Mouse (Mus musculus): Measurements from ENCODE around the gene Wasf1. TPM values are rescaled to one million over a fixed set of nuclear protein-coding genes. Genes with fewer than 3 reads are reported as not detected.

The Wasf1 gene
- polyA plus RNA-seq, 1 experiment from 2014 or later = 9.8 TPM

GRCm38 (mm10) chr10:40856703-40857102 is 26.6 kb upstream of the Wasf1 start:
- ATAC-seq (ENCODE audit: low read depth) = no peak
- Histone ChIP-seq H3K4me3 (ENCODE audit: low read length) (no peak overlapping the region), H3K9me3 (ENCODE audit: control insufficient read depth, low read length) (no peaks in the 10 kb centered on the region), H3K4me2 (ENCODE audit: low read depth, low read length) (no peak overlapping the region), H3K27me3 (ENCODE audit: control insufficient read depth, insufficient read depth, low read depth, low read length) (no peaks in the 10 kb centered on the region), H3K4me1 (replicated peaks; ENCODE audit: control insufficient read depth, insufficient read depth, low read length) (no peaks in the 10 kb centered on the region), H3K9ac (ENCODE audit: low read length) (no peak overlapping the region), H3K27ac (ENCODE audit: low read length) (no peak overlapping the region), H3K36me3 (ENCODE audit: control insufficient read depth, insufficient read depth, low read length) (no peaks in the 10 kb centered on the region)
- 84% methylated on average over 7 of the region's 7 CpGs for WGBS

- WGBS = 69% methylated on average over 8 of the region's 8 CpGs
- Histone ChIP-seq H3K27me3 (ENCODE audit: control insufficient read depth, insufficient read depth, low read depth, low read length) (no peaks in the 10 kb centered on the region), H3K27ac (ENCODE audit: low read length) (no peak overlapping the region), H3K9ac (ENCODE audit: low read length) (no peak overlapping the region), H3K4me3 (ENCODE audit: low read length) (no peak overlapping the region), H3K4me2 (ENCODE audit: low read depth, low read length) (no peak overlapping the region), H3K9me3 (ENCODE audit: control insufficient read depth, low read length) (no peaks in the 10 kb centered on the region), H3K4me1 (replicated peaks; ENCODE audit: control insufficient read depth, insufficient read depth, low read length) (no peaks in the 10 kb centered on the region), H3K36me3 (ENCODE audit: control insufficient read depth, insufficient read depth, low read length) (no peaks in the 10 kb centered on the region)
- ATAC-seq (ENCODE audit: low read depth) = no peak
Measured at GRCm38 (mm10) chr10:40857599-40857998, 25.7 kb upstream of the Wasf1 start.

- Histone ChIP-seq H3K4me2 (ENCODE audit: low read depth, low read length) (no peak overlapping the region), H3K4me1 (replicated peaks; ENCODE audit: control insufficient read depth, insufficient read depth, low read length) (no peaks in the 10 kb centered on the region), H3K27ac (ENCODE audit: low read length) (no peak overlapping the region), H3K9me3 (ENCODE audit: control insufficient read depth, low read length) (peaks cover 2% of the 10 kb centered on the region; the same call in 1 of the 2 replicates), H3K36me3 (ENCODE audit: control insufficient read depth, insufficient read depth, low read length) (peaks cover 12% of the 10 kb centered on the region), H3K27me3 (ENCODE audit: control insufficient read depth, insufficient read depth, low read depth, low read length) (no peaks in the 10 kb centered on the region), H3K4me3 (ENCODE audit: low read length) (no peak overlapping the region), H3K9ac (ENCODE audit: low read length) (no peak overlapping the region)
- 82% methylated on average over 2 of the region's 2 CpGs for WGBS
- ATAC-seq (ENCODE audit: low read depth) = no peak
Measured at GRCm38 (mm10) chr10:40868081-40868480, 15.2 kb upstream of the Wasf1 start.

GRCm38 (mm10) chr10:40871301-40871700 is 12.0 kb upstream of the Wasf1 start:
- WGBS = 68% methylated on average over 2 of the region's 2 CpGs
- Histone ChIP-seq H3K27ac (ENCODE audit: low read length) (no peak overlapping the region), H3K36me3 (ENCODE audit: control insufficient read depth, insufficient read depth, low read length) (no peaks in the 10 kb centered on the region), H3K9ac (ENCODE audit: low read length) (no peak overlapping the region), H3K4me1 (replicated peaks; ENCODE audit: control insufficient read depth, insufficient read depth, low read length) (no peaks in the 10 kb centered on the region), H3K27me3 (ENCODE audit: control insufficient read depth, insufficient read depth, low read depth, low read length) (no peaks in the 10 kb centered on the region), H3K4me3 (ENCODE audit: low read length) (no peak overlapping the region), H3K4me2 (ENCODE audit: low read depth, low read length) (no peak overlapping the region), H3K9me3 (ENCODE audit: control insufficient read depth, low read length) (no peaks in the 10 kb centered on the region)
- no peak for ATAC-seq (ENCODE audit: low read depth)

GRCm38 (mm10) chr10:40872052-40872451 is 11.2 kb upstream of the Wasf1 start:
- Histone ChIP-seq H3K27me3 (ENCODE audit: control insufficient read depth, insufficient read depth, low read depth, low read length) (no peaks in the 10 kb centered on the region), H3K9ac (ENCODE audit: low read length) (no peak overlapping the region), H3K4me3 (ENCODE audit: low read length) (no peak overlapping the region), H3K9me3 (ENCODE audit: control insufficient read depth, low read length) (no peaks in the 10 kb centered on the region), H3K36me3 (ENCODE audit: control insufficient read depth, insufficient read depth, low read length) (no peaks in the 10 kb centered on the region), H3K27ac (ENCODE audit: low read length) (no peak overlapping the region), H3K4me2 (ENCODE audit: low read depth, low read length) (no peak overlapping the region), H3K4me1 (replicated peaks; ENCODE audit: control insufficient read depth, insufficient read depth, low read length) (no peaks in the 10 kb centered on the region)
- 86% methylated on average over 2 of the region's 2 CpGs for WGBS
- no peak for ATAC-seq (ENCODE audit: low read depth)

GRCm38 (mm10) chr10:40878246-40878645 is 5.0 kb upstream of the Wasf1 start:
- H3K9me3 ChIP-seq (ENCODE audit: control insufficient read depth, low read length) = no peaks in the 10 kb centered on the region
- H3K4me3 ChIP-seq (ENCODE audit: low read length) = no peak overlapping the region
- no peaks in the 10 kb centered on the region for H3K27me3 ChIP-seq (ENCODE audit: control insufficient read depth, insufficient read depth, low read depth, low read length)
- no peak for ATAC-seq (ENCODE audit: low read depth)
- 0 out of 2 replicates have a peak, but pooled peaks cover 2% of the 10 kb centered on the region for H3K36me3 ChIP-seq (ENCODE audit: control insufficient read depth, insufficient read depth, low read length)
- no peak overlapping the region for H3K9ac ChIP-seq (ENCODE audit: low read length)
- WGBS = 82% methylated on average over 3 of the region's 3 CpGs
- no peak overlapping the region for H3K4me2 ChIP-seq (ENCODE audit: low read depth, low read length)
- peaks cover 7% of the 10 kb centered on the region for H3K4me1 ChIP-seq (replicated peaks; ENCODE audit: control insufficient read depth, insufficient read depth, low read length)
- no peak overlapping the region for H3K27ac ChIP-seq (ENCODE audit: low read length)

- no peaks in the 10 kb centered on the region for H3K9me3 ChIP-seq (ENCODE audit: control insufficient read depth, low read length)
- H3K36me3 ChIP-seq (ENCODE audit: control insufficient read depth, insufficient read depth, low read length) = 0 out of 2 replicates have a peak, but pooled peaks cover 2% of the 10 kb centered on the region
- no peak overlapping the region for H3K4me2 ChIP-seq (ENCODE audit: low read depth, low read length)
- H3K27me3 ChIP-seq (ENCODE audit: control insufficient read depth, insufficient read depth, low read depth, low read length) = no peaks in the 10 kb centered on the region
- WGBS = 82% methylated on average over 9 of the region's 9 CpGs
- H3K9ac ChIP-seq (ENCODE audit: low read length) = no peak overlapping the region
- no peak for ATAC-seq (ENCODE audit: low read depth)
- H3K4me3 ChIP-seq (ENCODE audit: low read length) = no peak overlapping the region
- H3K4me1 ChIP-seq (replicated peaks; ENCODE audit: control insufficient read depth, insufficient read depth, low read length) = peaks cover 7% of the 10 kb centered on the region
- H3K27ac ChIP-seq (ENCODE audit: low read length) = no peak overlapping the region
Measured at GRCm38 (mm10) chr10:40879969-40880368, 3.3 kb upstream of the Wasf1 start.

- Histone ChIP-seq H3K36me3 (ENCODE audit: control insufficient read depth, insufficient read depth, low read length) (0 out of 2 replicates have a peak, but pooled peaks cover 2% of the 10 kb centered on the region), H3K27me3 (ENCODE audit: control insufficient read depth, insufficient read depth, low read depth, low read length) (no peaks in the 10 kb centered on the region), H3K9me3 (ENCODE audit: control insufficient read depth, low read length) (no peaks in the 10 kb centered on the region), H3K4me1 (replicated peaks; ENCODE audit: control insufficient read depth, insufficient read depth, low read length) (peaks cover 7% of the 10 kb centered on the region), H3K4me2 (ENCODE audit: low read depth, low read length) (no peak overlapping the region), H3K9ac (ENCODE audit: low read length) (no peak overlapping the region), H3K27ac (ENCODE audit: low read length) (no peak overlapping the region), H3K4me3 (ENCODE audit: low read length) (no peak overlapping the region)
- ATAC-seq (ENCODE audit: low read depth) = no peak
- WGBS = 67% methylated on average over 3 of the region's 3 CpGs
Measured at GRCm38 (mm10) chr10:40881236-40881635, 2.0 kb upstream of the Wasf1 start.

GRCm38 (mm10) chr10:40882333-40882732 is 942 bp upstream of the Wasf1 start:
- 13% methylated on average over 9 of the region's 9 CpGs for WGBS

More at GRCm38 (mm10) chr10:40882333-40882732, 942 bp upstream of the Wasf1 start:
- Histone ChIP-seq H3K27me3 (ENCODE audit: control insufficient read depth, insufficient read depth, low read depth, low read length) (no peaks in the 10 kb centered on the region), H3K4me2 (ENCODE audit: low read depth, low read length) (peak overlapping the region; percentile 50), H3K27ac (ENCODE audit: low read length) (peak overlapping the region; percentile 72), H3K4me3 (ENCODE audit: low read length) (peak overlapping the region; percentile 90), H3K36me3 (ENCODE audit: control insufficient read depth, insufficient read depth, low read length) (0 out of 2 replicates have a peak, but pooled peaks cover 2% of the 10 kb centered on the region), H3K9ac (ENCODE audit: low read length) (peak overlapping the region; percentile 92), H3K9me3 (ENCODE audit: control insufficient read depth, low read length) (no peaks in the 10 kb centered on the region), H3K4me1 (replicated peaks; ENCODE audit: control insufficient read depth, insufficient read depth, low read length) (peaks cover 7% of the 10 kb centered on the region)
- no peak for ATAC-seq (ENCODE audit: low read depth)
